Mouse (Mus musculus) embryonic facial prominence, embryonic 11.5 days (tissue): ENCODE measurements around the gene Adsl. TPM values are rescaled to one million over a fixed set of nuclear protein-coding genes. Genes with fewer than 3 reads are reported as not detected.
"Not testable (repeated sequence)": the region's sequence is repeated elsewhere in the genome, so short reads cannot be mapped to it uniquely, and the experiment has no call there.

Source experiments
- ATAC-seq: fragments of 200-750 bp; cut with Nextera tagmentation; replicated peaks from 2 replicates; pipeline ENCODE4 v1.8.0; 2017; ENCODE audit warnings: low read depth; ENCODE audit not compliant: insufficient number of reproducible peaks, low FRiP score, low TSS enrichment
- DNase-seq: peaks from one replicate; pipeline ENCODE4 v3.0.0-alpha.2; 2015; ENCODE audit warnings: low spot score
- H3K27ac ChIP-seq: fragments of 300-500 bp; sonication (generic); replicated peaks from 2 replicates; pipeline ENCODE4 v1.5.1; 2014; ENCODE audit warnings: mild to moderate bottlenecking, low read depth, low read length, control low read depth
- H3K27me3 ChIP-seq: fragments of 300-500 bp; sonication (generic); 2 replicates; pipeline ENCODE4 v1.6.1; 2014; ENCODE audit warnings: mild to moderate bottlenecking, low read length, moderate library complexity, mixed read lengths; ENCODE audit not compliant: control insufficient read depth, insufficient read depth
- H3K36me3 ChIP-seq: fragments of 300-500 bp; sonication (generic); replicated peaks from 2 replicates; pipeline ENCODE4 v1.6.1; 2014; ENCODE audit warnings: low read depth, mild to moderate bottlenecking, low read length, moderate library complexity, mixed read lengths; ENCODE audit not compliant: control insufficient read depth, insufficient read depth
- H3K4me1 ChIP-seq: fragments of 300-500 bp; sonication (generic); 2 replicates; pipeline ENCODE4 v1.6.1; 2014; ENCODE audit warnings: low read length, mixed read lengths; ENCODE audit not compliant: control insufficient read depth, insufficient read depth
- H3K4me2 ChIP-seq: fragments of 300-500 bp; sonication (generic); 2 replicates; pipeline ENCODE4 v1.6.1; 2014; ENCODE audit warnings: low read depth, mild to moderate bottlenecking, control low read depth, low read length, moderate library complexity
- H3K4me3 ChIP-seq: fragments of 300-500 bp; sonication (generic); 2 replicates; pipeline ENCODE4 v1.5.1; 2014; ENCODE audit warnings: low read depth, low read length, control low read depth
- H3K9ac ChIP-seq: fragments of 300-500 bp; sonication (generic); replicated peaks from 2 replicates; pipeline ENCODE4 v1.6.1; 2014; ENCODE audit warnings: mild to moderate bottlenecking, control low read depth, low read length
- H3K9me3 ChIP-seq: fragments of 300-500 bp; sonication (generic); replicated peaks from 2 replicates; pipeline ENCODE4 v1.6.1; 2016; ENCODE audit warnings: mild to moderate bottlenecking, low read length, inconsistent platforms, mixed read lengths; ENCODE audit not compliant: control insufficient read depth
- WGBS: fragments of 180-500 bp; shearing (Covaris S2); extraction: QIAGEN DNeasy Blood & Tissue Kit; methylation state at CpG from one replicate; pipeline ENCODE4 v1.1.7; 2014; 5-methylcytosine and 5-hydroxymethylcytosine counted together
- polyA plus RNA-seq: library from polyadenylated mRNA; unstranded; fragments of >200 nt; fragmentation: Nextera tagmentation; extraction: Ambion mirVana; gene quantifications from 2 replicates; pipeline ENCODE4 v1.2.1, GENCODE M21; 2014

Adsl gene
- polyA plus RNA-seq: 163 and 168 TPM in 2 replicates

DNA sequence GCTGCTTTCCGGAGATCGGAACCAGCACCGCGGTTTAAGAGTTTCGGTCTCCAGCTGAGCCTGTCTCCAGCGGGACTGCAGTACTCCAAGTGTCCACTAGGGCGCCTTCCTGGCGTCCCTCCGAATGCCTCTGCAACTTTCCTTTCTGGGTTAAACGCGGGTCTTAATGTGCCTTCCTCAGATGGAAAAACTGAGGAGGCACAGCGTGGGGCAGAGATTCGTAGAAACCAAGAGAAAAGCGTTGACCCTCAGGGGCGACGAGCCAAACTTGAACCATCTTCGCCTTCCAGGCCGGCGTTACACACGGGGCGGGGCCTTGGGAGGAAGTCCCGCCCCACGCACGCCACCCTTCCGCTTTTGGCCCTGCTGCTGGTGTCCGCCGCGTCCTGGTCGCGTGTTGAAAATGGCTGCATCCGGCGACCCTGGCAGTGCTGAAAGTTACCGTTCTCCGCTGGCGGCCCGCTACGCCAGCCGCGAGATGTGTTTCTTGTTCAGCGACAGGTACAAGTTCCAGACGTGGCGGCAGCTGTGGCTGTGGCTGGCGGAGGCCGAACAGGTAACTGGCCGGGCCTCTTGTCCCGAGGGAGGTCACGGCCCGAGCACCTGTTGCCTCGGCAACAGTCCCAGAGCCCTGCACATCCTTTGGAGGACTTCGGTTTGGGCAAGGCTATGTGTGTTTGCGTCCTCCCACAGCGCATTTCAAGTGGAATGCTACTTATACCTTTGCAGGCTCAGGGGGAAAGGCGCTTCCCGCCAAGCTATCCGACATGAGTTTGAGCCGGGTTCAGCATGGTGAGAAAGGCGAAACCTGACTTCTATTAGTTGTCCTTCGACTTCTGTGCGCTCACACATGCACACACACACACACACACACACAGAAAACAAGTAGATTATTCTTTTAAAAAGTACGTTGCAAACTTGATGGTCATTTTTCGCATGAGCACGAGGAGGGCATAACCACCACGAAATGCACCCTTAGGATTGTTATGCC lies at the start of gene Adsl:
Gene Adsl (plus strand): TSS at position 346 of the 991 bp plus-strand sequence.
- peaks cover 3% of the 10 kb centered on the region for H3K36me3 ChIP-seq
- H3K9me3 ChIP-seq: no peaks in the 10 kb centered on the region
- peak within 1 kb of the TSS; percentile 89 for H3K4me3 ChIP-seq
- peak; percentile 84; the same call in 1 of the 2 replicates for ATAC-seq
- peak within 1 kb of the TSS; percentile 72 for H3K4me2 ChIP-seq
- peak within 1 kb of the TSS; percentile 65 for H3K27ac ChIP-seq
- peak; percentile 93 for DNase-seq
- H3K4me1 ChIP-seq: peaks cover 3% of the 10 kb centered on the region; the same call in 1 of the 2 replicates
- H3K27me3 ChIP-seq: no peaks in the 10 kb centered on the region
- peak within 1 kb of the TSS; percentile 79 for H3K9ac ChIP-seq
- WGBS: under 1% methylated on average over 63 of the region's 63 CpGs

DNA sequence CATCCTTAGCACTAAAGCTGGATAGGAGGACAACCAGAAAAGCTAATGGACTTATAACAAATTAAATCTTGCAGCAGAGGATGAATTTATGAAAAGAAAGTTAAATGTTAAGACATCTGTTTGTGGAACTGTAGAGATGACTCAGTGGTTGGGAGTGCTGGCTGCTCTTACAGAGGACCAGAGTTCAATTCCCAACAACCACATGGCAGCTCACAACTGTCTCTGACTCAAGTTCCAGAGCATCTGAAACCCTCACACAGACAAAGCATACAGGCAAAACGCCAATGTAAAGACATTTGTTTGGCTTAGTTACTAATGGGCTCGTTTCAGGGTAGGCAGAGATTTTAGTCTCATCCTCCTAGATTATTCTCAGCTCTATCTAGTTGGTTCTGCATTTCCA lies 48.5 kb upstream of the Adsl start:
- no peak overlapping the region for H3K4me2 ChIP-seq
- no peak for DNase-seq
- H3K27ac ChIP-seq: no peak overlapping the region
- ATAC-seq: no peak
- H3K27me3 ChIP-seq: no peaks in the 10 kb centered on the region
- H3K9me3 ChIP-seq: no peaks in the 10 kb centered on the region
- no peak overlapping the region for H3K9ac ChIP-seq
- 91% methylated on average over 2 of the region's 2 CpGs for WGBS
- H3K4me1 ChIP-seq: no peaks in the 10 kb centered on the region
- H3K4me3 ChIP-seq: no peak overlapping the region
- H3K36me3 ChIP-seq: peaks cover 13% of the 10 kb centered on the region

DNA sequence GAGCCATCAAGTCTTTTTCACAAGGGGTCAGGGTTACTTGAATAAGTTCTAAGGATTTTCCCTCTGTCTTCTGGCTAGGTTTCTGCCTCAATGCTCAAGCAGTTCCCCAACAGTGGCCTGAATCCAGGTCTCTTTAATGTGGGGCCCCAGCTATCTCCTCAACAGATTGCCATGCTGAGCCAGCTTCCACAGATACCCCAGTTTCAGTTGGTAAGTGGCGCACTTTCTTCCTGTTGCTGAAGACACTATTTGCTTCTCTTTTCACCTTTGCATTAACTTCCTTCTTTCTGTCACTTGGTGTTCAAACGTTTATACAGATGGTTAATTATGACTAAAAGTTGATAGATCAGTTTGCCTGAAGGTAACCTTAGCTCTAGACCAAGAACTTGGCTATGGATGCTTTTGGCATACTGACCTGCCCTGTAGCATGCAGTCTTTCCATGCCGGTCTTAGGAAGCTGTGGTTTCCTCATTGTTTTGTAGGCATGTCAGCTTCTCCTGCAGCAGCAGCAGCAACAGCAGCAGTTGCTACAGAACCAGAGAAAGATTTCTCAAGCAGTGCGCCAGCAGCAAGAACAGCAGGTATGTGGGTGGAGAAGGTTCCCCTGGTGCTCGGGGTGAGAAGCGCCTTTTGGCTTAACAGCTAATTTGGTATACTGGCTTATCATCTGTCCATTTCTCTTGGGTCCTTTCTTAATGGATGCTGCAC lies 46.3 kb upstream of the Adsl start:
- WGBS: 92% methylated on average over 6 of the region's 6 CpGs
- H3K9ac ChIP-seq: no peak overlapping the region
- H3K4me3 ChIP-seq: no peak overlapping the region
- peaks cover 8% of the 10 kb centered on the region for H3K36me3 ChIP-seq
- DNase-seq: no peak
- H3K27me3 ChIP-seq: no peaks in the 10 kb centered on the region
- ATAC-seq: no peak
- no peak overlapping the region for H3K4me2 ChIP-seq
- H3K27ac ChIP-seq: no peak overlapping the region
- H3K4me1 ChIP-seq: no peaks in the 10 kb centered on the region
- no peaks in the 10 kb centered on the region for H3K9me3 ChIP-seq

DNA sequence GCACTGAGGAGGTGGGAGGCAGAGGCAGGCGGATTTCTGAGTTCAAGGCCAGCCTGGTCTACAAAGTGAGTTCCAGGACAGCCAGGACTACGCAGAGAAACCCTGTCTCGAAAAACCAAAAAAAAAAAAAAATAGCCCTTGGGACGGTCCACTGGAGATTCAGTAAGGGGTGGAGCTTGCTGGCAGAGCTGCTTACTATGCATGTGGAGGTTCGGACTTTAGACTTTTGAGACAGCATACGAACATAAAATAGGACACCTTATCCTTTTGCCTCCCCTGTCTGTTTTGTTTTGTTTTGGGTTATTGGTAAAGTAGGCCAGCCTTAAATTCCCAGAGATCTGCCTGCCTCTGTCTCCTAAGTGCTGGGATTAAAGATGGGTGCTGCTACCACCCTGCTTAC lies 43.5 kb upstream of the Adsl start:
- not testable (repeated sequence) for H3K9me3 ChIP-seq, H3K4me1 ChIP-seq, H3K27ac ChIP-seq, DNase-seq, H3K9ac ChIP-seq, H3K27me3 ChIP-seq, ATAC-seq, H3K4me3 ChIP-seq, H3K36me3 ChIP-seq, H3K4me2 ChIP-seq
- WGBS: 93% methylated on average over 6 of the region's 6 CpGs

DNA sequence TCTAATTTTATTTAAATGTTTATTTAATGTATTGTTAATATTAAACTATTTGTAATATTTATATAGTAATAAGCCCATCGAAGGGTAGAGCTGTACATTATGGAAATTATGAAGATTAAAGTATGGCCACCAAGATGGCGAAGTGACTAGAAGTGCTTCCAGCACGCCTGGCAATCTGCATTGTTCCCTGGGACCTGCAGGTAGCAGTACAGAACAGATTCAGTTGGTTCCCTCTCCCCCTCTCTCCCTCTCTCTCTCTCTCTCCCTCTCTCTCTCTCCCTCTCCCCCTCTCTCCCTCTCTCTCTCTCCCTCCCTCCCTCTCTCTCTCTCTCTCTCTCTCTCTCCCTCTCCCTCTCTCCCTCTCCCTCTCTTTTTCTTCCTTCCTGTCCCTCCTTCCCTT lies 38.1 kb upstream of the Adsl start:
- Histone ChIP-seq H3K27ac (no peak overlapping the region), H3K4me1 (no peaks in the 10 kb centered on the region), H3K27me3 (no peaks in the 10 kb centered on the region), H3K4me3 (no peak overlapping the region), H3K9me3 (no peaks in the 10 kb centered on the region), H3K9ac (no peak overlapping the region), H3K36me3 (peaks cover 6% of the 10 kb centered on the region), H3K4me2 (no peak overlapping the region)
- ATAC-seq (no peak), DNase-seq (no peak)
- 88% methylated on average over 3 of the region's 3 CpGs for WGBS

DNA sequence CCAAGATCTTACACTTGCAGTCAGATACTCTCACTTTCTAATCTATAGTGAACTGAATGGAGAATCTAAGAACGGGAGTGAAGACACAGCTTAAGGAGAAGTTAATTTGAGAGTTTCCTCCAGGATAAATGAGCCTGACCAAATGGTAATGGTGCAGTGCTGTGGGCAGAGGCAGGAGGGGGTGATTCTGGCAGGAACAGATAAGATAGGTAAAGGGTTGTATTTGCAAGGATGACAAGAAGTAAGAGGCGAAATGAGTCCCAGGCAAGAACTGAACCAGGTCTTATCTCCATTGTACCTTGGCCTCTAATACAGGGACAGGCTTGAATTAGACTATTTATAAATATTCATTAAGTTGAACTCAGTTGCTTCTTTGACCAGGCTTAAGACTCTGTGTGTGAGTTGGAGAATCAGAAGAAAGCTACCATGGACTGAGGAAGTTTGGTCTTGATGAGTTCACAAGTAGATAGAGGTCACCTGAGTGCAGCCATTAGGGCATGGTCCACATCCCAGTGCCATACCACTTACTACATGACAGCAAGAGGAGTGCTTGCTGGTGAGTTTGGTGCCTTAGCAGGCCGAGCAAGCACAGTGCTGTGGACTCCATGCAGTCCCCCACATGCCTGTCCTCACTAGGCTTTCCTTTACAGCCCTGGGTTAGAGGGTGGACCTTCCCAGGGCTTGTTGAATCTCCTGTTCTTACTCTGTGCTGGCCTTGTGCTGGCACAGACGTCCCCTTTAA lies 37.3 kb upstream of the Adsl start:
- Histone ChIP-seq H3K4me1 (no peaks in the 10 kb centered on the region), H3K9ac (no peak overlapping the region), H3K9me3 (no peaks in the 10 kb centered on the region), H3K4me2 (no peak overlapping the region), H3K36me3 (peaks cover 6% of the 10 kb centered on the region), H3K4me3 (no peak overlapping the region), H3K27ac (no peak overlapping the region), H3K27me3 (no peaks in the 10 kb centered on the region)
- WGBS: 87% methylated on average over 4 of the region's 4 CpGs
- no peak for ATAC-seq
- no peak for DNase-seq

DNA sequence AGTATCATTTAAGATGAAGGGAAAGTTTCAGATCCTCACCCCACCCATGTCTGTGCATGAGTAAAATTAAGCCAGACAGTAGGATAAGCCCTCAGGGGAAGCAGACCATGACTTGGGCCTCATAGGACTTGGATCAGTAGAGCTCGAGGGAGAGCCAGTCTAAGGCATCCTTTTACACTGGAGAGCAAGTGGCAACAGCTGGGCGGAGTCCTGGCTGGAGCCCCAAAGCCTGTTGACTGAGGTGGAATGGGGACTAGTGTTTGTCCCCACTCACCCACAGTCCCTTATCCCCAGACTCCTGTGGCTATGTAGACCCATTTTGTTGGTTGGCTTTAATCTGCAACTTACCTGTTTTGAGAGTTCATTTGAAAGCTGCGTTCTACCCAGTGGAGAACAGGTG lies 36.1 kb upstream of the Adsl start:
- 88% methylated on average over 3 of the region's 3 CpGs for WGBS
- Histone ChIP-seq H3K36me3 (peaks cover 6% of the 10 kb centered on the region), H3K27me3 (no peaks in the 10 kb centered on the region), H3K4me3 (no peak overlapping the region), H3K4me2 (no peak overlapping the region), H3K27ac (no peak overlapping the region), H3K4me1 (no peaks in the 10 kb centered on the region), H3K9ac (no peak overlapping the region), H3K9me3 (no peaks in the 10 kb centered on the region)
- DNase-seq (no peak), ATAC-seq (no peak)
